Mouse (Mus musculus) lung, postnatal 36 days (tissue): ENCODE data around the gene Map4k3.
A peak's percentile ranks its signal among the peaks of the same experiment; 100 is the strongest.

ENCODE experiments used
- DNase-seq: peaks from one replicate; pipeline ENCODE4 v3.0.0; 2022; ENCODE audit warnings: mixed read lengths

The Map4k3 gene

DNA sequence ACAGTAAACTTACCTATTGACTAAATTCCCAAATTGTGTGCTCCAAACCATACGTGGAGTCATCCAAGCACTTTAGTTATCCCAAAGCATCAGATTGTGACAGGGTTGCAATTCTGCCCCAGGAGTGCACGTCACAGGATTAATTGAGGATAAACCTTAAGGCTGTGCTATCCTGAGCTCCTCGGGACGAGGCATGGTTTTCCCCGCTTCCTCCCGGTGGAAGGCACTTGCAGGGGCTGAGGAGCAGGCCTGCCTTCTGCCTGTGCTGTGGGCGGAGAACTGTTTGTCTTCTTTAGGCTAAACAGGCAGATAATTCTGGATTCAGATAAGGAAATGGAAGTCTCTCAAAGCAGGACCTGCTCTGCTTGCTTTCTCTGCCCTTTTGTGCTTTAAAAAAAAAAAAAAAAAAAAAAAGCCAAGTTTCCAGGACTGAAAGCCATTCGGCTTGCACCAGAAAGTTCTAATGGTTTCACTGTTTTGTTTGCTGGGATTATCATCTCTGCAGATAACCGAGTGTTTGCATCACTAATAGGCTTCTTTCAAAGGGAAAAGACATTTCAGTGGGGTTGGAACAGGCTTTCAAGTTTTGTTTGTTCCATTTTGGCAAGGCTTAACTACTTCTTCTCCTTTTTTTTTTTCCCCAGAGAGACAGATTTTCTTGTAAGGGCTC, 930 bp upstream of the Map4k3 start:
- DNase-seq, result no peak

DNA sequence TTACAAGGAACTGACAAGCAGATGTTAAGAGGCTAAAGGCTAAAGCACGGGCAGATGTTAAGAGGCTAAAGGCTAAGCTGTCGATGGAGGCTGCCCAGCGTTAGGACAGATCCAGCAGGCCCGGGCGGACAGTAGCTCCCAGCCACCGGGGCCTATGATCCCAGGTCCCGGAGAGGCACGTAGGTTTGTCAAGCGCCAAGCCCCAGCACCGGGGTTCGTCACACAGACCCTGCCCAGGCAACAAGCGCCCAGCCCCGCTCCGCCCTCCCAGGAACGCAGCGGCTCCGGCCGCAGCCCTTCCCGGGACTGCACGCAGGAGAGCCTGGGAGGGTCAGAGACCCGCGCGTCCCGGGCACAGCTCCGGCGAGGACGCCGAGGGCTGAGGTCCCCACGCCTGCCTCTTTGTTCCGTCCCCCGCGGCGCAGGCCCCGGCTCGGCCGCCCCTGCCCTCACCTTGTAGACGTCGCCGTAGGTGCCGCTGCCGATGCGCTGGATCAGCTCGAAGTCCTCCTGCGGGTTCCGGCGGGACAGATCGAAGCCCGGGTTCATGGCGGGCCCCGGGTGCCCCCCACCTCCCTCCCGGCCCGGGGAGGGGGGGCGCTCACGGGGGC, 839 bp downstream of the Map4k3 start:
- DNase-seq, result peak; percentile 64

DNA sequence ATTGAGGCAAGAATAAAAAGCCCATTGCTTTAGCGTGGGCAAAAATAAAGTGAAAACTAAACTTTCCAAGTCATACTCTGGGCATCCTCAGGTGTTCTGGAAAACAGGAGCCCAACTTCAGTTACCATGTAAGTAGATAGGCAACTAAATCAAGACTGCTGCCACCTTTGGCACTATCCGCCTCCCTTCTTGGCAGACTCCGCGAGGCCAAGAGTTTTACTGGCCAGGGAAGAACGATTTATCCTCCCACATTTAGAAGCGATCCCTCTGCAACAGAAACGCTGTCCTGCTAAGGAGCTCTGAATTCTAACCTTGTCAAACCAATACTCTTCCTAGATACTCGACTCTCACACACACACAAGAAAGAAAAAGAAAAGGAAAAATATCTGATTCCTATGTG, 1.5 kb downstream of the Map4k3 start:
- peak; percentile 55 for DNase-seq

DNA sequence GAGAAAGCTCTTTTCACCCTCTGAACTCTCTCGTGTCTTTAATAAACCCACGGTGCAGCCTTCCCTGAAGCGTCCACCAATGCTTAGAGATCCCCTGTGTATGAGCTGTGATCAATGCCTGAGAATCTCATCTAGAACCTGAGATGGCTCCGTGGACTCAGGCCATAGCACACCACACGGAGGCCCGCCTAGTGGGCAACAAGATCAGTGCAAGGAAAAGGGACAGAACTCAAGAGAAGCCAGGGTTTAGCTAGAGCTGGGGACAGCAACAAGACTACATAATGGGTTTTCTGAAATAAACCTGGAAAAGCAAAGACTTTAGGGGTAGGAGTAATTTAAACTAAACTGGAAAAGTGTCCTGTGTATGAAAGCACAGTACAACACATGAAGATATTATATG, 5.2 kb downstream of the Map4k3 start:
- DNase-seq, result no peak

DNA sequence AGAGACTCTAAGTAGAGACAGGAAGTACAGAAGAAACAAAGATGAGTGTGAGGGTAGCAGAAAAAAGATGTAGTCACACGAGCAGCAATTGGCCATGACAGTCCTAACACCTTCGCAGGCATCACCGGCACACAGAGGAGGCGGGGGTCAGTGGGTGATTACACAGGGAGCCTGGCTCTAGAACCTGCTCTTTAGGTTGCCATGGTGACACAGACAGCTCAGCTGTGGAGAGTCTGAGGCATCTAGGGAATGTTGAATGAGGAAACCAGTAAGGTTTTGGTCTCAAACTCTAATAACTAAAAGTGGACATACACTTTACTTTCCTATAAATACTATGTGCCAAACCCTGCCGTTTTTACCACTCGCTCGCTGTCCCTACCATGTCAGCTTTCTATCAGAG, 6.6 kb downstream of the Map4k3 start:
- DNase-seq, result peak; percentile 77

DNA sequence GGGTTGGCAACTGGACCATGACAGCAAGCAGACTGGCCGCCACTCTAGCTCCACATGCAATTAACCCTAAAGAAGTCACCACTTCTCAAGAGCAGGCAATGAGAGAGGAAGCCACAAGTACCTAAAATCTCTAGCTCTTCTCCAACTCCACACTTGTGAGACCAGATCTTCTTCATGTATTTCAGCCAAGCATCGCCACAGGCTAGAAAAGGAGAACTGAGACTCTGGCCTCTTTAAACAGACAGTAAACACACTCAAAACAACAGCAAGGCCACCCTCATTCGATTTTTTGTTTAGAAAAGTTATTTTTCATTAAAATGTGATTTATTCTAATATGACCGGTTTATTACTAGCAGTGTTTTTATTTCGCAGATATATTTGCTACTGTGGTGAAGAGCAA, 9.0 kb downstream of the Map4k3 start:
- DNase-seq, result no peak

DNA sequence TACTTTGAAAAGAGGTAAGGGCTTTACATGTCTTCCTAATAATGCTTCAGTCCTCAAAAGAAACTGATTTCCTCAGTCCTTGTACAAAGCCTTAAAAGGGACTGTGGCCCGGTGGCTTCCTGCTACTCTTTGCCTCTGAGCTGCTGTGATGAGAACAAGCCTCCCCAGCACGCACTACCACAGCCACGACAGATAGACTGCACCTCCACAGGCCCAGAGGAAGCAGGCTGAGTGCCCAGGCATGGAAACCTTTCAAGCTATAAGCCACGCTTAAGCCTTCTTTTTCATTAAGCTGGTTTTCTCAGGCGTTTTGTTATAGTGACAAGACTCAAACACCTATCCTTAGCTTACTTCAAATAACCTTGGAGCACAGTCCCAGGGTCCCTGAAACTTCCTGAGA, 10.0 kb downstream of the Map4k3 start:
- no peak for DNase-seq

DNA sequence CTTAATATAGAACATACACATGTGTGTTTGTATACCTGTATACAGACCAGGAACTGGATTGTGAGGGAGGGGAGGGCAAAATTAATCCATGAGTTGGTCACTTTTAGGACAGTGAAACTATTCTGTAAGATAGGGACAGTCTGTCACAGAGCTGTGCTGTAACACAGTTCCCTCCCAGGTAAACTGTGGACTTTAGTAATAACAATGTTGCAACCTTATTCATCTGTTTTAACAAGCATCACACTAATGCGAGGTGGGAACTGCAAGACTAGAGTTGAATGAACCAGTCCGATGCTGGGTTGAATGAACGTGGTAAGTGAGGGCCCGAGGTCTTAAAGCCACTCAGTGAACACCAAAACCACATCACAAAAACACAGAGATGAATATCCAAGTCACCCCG, 14.7 kb downstream of the Map4k3 start:
- DNase-seq, result no peak

DNA sequence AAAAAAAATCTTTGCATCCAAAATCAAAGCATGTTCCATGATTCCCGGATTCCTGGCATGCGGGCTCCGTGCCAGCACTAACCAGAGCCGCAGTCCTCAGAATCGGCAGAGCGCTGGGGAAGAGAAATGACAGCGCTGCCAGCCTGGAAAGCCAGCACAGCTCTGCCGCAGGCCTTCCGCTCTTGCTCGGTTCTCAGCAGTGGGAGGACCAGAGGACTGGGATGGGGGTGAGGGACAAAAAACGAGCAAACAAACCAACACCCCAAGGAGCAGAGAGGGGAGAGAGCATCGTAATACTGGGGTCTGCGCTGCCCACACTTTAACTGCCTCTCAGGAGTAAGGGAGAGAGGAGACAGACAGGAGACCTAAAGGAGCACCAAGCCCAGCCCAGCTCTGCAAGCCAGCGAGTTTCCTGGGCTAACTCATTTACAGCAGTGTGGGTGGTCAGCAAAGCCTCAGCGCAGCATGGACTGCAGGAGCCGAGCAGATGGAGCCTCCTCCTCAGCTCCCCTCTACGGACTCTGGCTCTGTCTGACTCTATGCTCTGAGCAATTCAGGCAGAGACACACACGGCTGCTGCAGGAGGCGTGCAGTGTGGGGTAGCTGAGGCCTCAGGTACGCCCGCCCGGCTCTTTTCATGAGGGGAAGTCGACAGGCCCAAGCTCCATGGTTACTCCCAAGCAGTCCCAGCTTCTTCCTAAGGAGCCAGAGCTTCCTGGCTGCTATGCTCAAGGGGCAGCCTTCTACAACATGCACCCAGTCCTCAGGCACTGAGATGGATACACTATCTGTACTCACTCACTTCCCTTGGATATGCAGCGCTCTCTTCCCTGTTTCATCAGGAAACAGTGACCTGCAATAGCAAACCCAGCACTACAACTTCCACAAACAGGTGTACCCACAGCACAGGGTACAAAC, 18.1 kb downstream of the Map4k3 start:
- DNase-seq, result no peak

DNA sequence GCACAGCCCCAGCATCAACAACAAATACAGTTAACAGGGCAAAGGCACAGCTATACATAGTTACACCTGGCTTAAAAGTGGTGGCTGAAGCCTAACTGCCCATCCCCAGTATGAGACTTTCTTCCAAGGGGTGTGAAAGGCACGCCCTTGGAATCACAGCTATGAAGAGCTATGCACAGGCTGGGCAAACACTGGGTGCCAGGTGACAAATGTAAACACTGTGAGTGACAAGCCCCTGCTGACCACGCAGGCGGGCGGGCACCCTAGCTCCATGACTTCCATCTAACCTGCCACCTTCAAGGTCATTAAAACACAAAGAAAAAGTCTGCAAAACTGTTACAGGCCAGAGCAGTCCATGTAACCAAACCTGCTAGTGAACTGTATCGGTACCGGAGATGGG, 19.5 kb downstream of the Map4k3 start:
- DNase-seq, result peak; percentile 65

DNA sequence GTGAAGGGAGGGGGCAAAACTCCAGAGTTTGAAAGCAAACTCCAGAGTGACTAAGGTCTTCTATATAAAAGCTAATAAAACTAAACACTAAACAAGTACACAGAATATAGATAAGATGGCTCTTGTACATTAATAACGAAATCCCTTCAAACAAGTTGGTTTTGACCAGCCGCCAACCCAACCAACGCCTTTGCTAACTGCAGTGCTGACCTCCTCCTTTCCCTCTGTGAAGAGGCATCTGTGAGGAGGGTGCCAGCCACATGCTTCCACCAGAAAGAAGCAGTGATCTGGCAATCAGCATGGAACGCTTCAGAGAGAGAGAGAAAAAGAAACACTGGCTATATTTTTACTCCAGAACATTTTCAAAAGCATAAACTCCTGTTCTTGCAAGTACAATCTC, 21.1 kb downstream of the Map4k3 start:
- DNase-seq, result peak; percentile 40

DNA sequence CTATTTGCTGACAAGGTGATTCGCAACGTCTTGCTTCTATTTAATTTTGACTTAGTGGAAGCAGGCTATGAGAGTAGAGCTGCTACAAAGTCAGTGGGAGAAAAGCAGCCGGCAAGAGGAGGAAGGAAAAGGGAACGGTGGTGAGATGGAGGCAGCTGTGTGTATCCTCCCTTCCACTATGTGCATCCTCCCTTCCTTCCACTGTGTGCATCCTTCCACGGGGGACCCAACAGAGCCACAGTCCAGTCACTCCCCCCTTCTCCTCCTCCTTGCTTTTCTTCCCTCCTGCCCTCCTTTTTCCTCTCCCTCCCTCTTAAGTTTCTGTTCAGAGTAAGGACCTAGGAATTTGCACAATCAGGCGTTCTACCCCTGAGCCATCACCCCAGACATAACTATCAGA, 21.7 kb downstream of the Map4k3 start:
- no peak for DNase-seq

DNA sequence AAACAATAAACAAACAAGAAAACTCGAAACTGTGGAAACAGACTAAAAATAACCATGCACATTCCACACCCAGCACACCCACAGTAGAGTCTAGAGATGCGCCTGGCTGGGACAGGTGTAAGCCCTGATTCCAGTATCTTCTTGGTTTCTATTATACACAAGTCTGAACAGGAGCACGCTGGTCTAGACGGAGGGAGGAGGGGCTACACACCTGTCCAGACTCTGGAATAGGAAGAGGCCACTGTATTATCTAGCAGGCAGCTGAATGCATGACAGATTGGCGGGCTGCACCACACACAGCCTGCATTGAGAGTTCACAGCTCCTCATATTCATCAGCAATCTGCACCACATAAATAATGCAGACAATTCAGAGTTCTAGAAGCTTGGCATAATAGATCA, 26.6 kb downstream of the Map4k3 start:
- no peak for DNase-seq

DNA sequence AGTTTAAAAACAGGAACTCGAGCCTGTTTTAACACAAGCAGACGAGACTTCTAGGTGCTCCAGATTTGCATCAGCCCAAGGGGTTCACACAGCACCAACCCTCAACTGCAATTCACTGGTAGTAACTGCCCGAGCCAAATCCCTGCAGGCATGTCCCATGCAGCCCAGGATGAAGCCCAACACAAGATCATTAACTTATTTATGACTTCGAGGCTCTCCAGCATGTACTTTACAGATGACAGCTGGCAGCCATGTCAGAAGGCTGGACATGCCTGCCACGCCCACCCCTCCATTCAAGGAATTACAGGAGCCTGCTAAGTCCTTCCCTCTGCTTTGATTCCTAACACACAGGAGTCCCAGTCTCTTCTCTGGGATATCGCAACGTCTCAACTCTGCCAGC, 29.4 kb downstream of the Map4k3 start:
- DNase-seq, result no peak

DNA sequence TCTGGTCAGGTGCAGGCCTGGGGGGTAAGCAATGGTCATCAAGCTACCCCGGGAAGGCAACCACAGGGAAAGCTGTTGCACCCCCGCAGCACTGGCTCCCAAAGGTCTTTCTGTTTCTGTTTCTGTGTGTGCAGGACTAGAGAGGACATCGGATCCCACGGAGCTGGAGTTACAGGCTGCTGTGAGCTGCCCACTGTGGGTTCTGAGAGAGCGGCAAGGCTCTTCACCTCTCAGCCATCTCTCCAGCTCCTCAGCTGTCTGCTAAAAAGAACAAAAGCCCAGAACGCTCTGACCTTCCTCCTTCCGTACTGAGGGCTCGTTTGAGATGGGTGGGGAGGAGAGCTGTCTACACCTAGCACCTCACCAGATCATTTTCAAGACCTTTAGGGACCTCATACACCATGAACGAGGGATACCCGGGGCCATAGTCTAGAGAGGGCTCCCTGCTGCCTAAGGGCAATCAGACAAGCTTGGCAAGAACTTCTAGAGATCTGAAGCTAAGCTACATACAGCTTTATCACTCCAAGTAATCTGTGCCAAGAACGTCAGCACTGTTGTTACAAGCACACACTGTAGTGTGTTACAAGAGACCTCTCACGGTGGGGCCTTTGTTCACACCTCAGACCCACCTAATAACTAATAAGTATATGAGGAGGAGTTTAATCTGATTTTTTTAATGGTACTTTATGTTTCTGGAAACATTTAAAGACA, 29.9 kb downstream of the Map4k3 start:
- no peak for DNase-seq

DNA sequence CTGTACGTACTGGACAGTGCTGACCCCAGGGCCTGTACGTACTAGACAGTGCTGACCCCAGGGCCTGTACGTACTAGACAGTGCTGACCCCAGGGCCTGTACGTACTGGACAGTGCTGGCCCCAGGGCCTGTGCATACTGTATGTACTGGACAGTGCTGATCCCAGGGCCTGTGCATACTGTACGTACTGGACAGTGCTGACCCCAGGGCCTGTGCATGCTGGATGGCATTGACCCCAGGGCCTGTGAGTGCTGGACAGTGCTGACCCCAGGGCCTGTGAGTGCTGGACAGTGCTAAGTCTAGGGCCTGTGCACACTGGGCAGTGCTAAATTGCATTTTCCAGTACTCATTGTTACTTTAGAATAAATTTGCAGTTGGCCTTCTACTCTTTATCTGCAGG, 31.3 kb downstream of the Map4k3 start:
- DNase-seq, result no peak

DNA sequence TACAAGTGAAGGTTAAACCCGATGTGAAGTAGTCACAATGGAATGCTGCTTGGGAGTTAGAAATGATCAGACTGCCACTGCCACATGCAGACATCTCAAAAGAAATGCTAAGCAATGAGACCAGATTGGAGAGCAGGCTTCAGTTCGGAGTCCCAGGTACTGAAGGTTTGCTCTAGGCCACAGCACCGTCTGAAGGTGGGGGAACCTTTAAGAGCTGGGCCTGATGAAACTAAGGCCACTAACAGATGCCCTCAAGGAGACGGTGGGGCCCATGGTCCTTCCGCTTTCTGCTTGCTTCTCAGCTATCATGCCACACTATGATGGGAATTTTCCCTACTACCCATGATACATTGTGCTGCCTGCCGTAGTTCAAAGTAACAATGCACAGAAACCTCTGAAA, 32.1 kb downstream of the Map4k3 start:
- no peak for DNase-seq

DNA sequence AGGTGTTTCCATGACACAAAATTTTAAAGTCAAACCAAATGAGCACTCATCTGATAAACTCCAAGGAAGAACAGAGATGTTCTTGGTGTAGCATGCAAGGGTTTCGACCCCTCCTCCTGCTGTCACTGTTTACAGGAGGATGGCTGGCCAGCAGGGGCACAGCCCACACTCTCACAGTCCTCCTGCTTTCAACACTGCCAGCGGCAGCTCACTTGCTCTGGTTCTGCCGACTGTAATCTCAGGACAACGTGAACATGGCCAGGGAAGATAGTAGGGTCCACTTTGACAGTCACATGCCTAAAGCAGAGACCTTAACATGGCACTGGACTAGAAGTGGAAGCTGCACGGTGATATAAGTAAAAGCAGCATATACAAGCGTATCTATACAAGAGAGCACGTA, 34.6 kb downstream of the Map4k3 start:
- no peak for DNase-seq

DNA sequence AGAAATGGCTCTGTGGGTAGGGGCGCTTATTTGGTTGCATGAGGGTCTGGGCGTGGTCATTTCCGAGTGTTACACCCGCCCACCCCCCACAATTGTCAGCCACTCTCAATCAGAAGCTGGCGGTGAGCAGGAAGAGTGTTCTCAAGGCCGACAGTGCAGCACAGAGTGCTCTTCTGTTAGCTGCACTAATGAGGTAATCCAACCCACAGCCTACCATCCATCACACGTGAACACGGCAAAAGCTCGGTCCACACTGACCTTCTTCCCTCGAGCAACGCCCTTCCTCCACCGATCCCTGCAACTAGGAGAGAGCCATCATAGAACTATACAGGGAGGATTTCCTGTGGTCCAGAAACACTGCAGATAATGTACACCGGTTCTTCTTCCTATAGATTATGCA, 36.1 kb downstream of the Map4k3 start:
- DNase-seq, result no peak

DNA sequence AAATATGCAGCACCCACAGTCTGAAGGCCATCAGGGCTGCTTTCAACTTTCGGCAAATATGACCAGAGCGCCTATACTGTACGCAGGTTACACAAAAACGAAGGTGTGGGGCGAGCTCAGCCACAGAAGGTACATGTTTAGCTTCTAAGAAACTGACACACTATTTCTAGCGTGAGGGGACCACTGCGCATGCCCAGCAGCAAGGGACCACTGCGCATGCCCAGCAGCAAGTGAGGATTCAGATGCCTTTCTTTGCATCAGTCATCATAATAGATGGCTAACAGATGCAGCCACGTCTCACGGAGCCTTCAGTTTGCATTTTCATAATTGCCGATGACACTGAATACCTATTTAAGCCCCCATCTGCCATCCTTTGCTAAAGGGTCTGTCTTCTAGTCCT, 39.6 kb downstream of the Map4k3 start:
- DNase-seq, result no peak

DNA sequence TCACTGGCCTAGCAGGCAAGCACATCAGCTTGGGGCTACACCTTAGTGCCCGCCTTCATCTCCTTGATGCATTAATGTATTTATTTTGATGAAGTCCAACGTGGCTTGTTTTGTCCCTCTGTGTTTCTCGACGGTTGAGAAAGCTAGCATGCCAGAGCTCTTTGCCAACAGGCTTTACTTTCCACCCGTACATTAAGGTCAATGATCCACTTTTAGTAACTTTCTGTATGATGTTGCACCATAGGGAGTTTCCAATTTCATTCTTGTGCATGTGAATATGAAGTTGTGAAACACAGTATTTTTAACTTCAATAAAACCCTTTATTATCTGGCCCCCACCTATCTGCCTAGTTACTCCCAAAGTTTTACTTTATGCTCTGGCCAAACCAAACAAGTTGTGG, 42.2 kb downstream of the Map4k3 start:
- DNase-seq, result no peak

DNA sequence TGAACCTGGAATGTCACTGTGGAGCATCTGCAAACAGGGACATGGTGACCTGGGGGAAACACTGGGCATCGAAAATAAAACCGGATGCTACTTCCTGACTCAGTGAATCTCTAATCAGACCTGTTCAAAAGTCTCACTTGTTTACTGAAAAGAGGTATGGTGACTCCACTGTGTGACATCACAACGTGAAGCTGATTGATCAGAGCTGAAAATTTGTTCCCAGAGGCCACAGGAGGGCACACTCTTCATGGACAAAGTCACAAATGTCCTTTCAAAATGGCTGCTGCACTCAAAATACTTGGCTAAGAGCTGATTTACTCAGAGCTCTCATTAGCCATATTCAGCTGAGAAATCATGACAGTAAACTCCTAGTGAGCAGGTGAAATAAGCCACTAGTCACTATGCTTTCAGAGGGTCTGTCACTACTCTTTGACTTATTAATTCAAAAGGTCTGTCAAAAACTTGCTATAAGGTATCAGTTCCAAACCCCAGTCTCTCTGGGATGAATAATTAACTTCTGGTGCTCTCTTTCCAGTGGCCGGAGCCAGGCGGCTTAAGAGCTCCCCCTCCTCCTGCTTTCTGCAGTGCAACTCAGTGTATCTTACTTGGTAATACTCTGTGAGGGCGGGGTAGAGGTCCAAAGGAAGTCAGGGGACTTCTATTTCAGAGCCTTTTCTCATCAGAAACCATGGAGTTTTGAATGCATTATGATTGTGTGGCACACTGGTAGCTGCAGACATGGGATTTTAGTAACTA, 44.3 kb downstream of the Map4k3 start:
- peak; percentile 74 for DNase-seq

DNA sequence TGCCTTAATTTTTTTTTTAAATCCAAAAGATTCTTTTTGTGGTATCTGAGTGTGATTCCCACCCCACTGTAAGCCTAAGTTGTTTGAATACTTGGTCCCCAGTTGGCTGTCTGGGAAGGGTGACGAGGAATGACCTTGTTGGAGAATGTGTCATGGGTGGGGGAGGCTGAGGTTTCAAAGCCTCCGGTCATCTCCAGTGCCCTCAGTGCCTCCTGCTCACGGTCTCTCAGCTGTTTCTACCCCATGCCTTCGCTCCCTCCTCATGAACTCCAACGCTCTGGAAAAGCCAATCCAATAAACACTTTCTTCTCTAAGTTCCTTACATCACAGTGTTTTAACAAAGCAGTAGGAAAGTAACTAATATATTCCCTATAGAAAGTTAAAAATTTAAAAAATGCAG, 45.2 kb downstream of the Map4k3 start:
- no peak for DNase-seq
